Mouse (Mus musculus) lung, postnatal 0 days (tissue): ENCODE data around the gene Gm49345.

ENCODE experiments used
- CTCF ChIP-seq: IDR thresholded peaks from 2 replicates; pipeline ENCODE4 v1.5.1; 2016; ENCODE audit warnings: antibody characterized with exemption, mild to moderate bottlenecking
- EP300 ChIP-seq: IDR thresholded peaks from 2 replicates; pipeline ENCODE4 v1.6.1; 2016; ENCODE audit warnings: antibody characterized with exemption, mild to moderate bottlenecking, control low read depth

DNA sequence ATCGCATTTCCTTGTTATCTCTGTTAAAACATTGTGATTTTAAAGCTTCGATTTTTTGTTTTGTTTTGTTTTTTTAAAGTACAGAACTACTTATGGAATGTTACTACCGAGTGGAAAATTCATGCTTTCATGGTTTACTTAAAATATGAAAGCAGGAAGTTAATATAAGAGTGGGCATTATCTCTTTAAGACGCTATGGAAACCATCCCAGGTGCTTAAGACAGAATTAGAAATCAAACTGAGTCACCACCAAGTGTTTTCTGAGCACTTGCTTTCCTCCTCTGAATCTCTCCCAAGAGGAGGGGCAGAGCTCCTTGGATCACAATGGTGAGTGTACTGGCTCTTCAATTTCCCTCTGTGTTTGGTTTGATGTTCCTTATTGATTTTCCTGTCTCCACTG, 27.5 kb downstream of the Gm49345 start:
- no peak for TF ChIP-seq EP300
- TF ChIP-seq CTCF, result no peak
